Mouse (Mus musculus): ENCODE data around the gene Fnbp1. TPM values are rescaled to one million over a fixed set of nuclear protein-coding genes. Genes with fewer than 3 reads are reported as not detected.

Fnbp1 gene
- polyA plus RNA-seq, 1 experiment = 0.15 TPM

- peaks cover 7% of the 10 kb centered on the region for H3K36me3 ChIP-seq (ENCODE audit: control insufficient read depth)
Measured at GRCm38 (mm10) chr2:31043856-31044255, 98.0 kb downstream of the Fnbp1 start.

GRCm38 (mm10) chr2:31042881-31043280 is 98.9 kb downstream of the Fnbp1 start:
- peaks cover 4% of the 10 kb centered on the region for H3K9me3 ChIP-seq (ENCODE audit: control insufficient read depth, low read length)
- H3K4me1 ChIP-seq (ENCODE audit: control insufficient read depth) = peaks cover under 1% of the 10 kb centered on the region; the same call in 1 of the 2 replicates
- no peaks in the 10 kb centered on the region for H3K27me3 ChIP-seq (ENCODE audit: control insufficient read depth)
- peaks cover 7% of the 10 kb centered on the region for H3K36me3 ChIP-seq (ENCODE audit: control insufficient read depth)
- H3K4me3 ChIP-seq (replicated peaks) = no peak overlapping the region
- TF ChIP-seq TAL1 (IDR thresholded peaks at IDR 0.05; ENCODE audit: low read length) (no peak), GATA1 (IDR thresholded peaks at IDR 0.05; ENCODE audit: low read length) (no peak)

More at GRCm38 (mm10) chr2:31043856-31044255, 98.0 kb downstream of the Fnbp1 start:
- Histone ChIP-seq H3K4me1 (ENCODE audit: control insufficient read depth) (peaks cover 6% of the 10 kb centered on the region), H3K9me3 (ENCODE audit: control insufficient read depth, low read length) (peaks cover 4% of the 10 kb centered on the region), H3K4me3 (replicated peaks) (no peak overlapping the region), H3K27me3 (ENCODE audit: control insufficient read depth) (no peaks in the 10 kb centered on the region)
- no peak for TF ChIP-seq TAL1 (IDR thresholded peaks at IDR 0.05; ENCODE audit: low read length)
- TF ChIP-seq GATA1 (IDR thresholded peaks at IDR 0.05; ENCODE audit: low read length) = no peak

DNA sequence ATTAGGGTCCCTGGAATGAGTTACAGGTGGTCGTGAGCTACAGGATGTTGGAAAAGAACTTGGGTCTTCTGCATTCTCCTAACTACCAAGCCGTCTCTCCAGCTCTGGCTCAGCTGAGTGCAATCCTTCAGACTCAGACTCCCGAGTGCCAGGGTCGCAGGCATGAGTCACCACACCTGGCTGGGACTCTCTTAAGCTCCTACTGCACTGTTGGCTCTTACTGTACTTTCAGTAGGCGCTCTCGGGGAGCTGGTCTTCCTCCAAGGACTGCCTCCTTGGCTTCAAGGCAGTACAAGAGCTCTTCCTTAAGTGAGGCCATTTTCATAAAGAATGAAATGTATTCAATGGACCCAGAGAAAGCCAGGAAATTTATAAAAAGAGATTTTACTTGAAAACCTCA is 100.4 kb downstream of the Fnbp1 start:
- no peak for TF ChIP-seq GATA1 (IDR thresholded peaks at IDR 0.05; ENCODE audit: low read length)
- no peak for TF ChIP-seq TAL1 (IDR thresholded peaks at IDR 0.05; ENCODE audit: low read length)
- H3K36me3 ChIP-seq (ENCODE audit: control insufficient read depth) = peaks cover 8% of the 10 kb centered on the region
- H3K4me1 ChIP-seq (ENCODE audit: control insufficient read depth) = no peaks in the 10 kb centered on the region
- H3K9me3 ChIP-seq (ENCODE audit: control insufficient read depth, low read length) = peaks cover 4% of the 10 kb centered on the region
- no peaks in the 10 kb centered on the region for H3K27me3 ChIP-seq (ENCODE audit: control insufficient read depth)
- no peak overlapping the region for H3K4me3 ChIP-seq (replicated peaks)

DNA sequence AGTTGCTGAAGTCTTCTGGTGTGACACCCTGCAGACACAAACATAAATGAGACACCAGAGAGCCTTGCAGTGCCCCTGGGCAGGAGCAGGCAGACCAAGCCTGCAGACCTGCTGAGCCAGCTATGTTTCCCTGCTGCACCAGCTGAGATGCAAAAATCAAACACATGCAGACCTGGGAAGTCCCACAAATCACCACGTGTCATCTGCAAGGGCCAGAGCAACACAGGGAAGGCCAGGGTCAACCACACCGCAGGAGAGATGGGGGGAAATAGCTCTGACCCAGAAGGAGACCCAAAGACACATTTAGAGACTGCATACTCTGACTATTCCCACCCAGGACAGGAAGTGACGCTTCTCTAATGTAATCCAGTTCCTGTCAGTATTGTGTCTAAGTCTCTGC is 101.3 kb downstream of the Fnbp1 start:
- Histone ChIP-seq H3K4me3 (replicated peaks) (no peak overlapping the region), H3K9me3 (ENCODE audit: control insufficient read depth, low read length) (peaks cover 4% of the 10 kb centered on the region), H3K4me1 (ENCODE audit: control insufficient read depth) (no peaks in the 10 kb centered on the region), H3K36me3 (ENCODE audit: control insufficient read depth) (peaks cover 12% of the 10 kb centered on the region), H3K27me3 (ENCODE audit: control insufficient read depth) (no peaks in the 10 kb centered on the region)
- TF ChIP-seq TAL1 (IDR thresholded peaks at IDR 0.05; ENCODE audit: low read length) = no peak
- TF ChIP-seq GATA1 (IDR thresholded peaks at IDR 0.05; ENCODE audit: low read length) = no peak

GRCm38 (mm10) chr2:31040043-31040442 is 101.8 kb downstream of the Fnbp1 start:
- no peaks in the 10 kb centered on the region for H3K27me3 ChIP-seq (ENCODE audit: control insufficient read depth)
- peaks cover 14% of the 10 kb centered on the region for H3K36me3 ChIP-seq (ENCODE audit: control insufficient read depth)
- no peak for TF ChIP-seq TAL1 (IDR thresholded peaks at IDR 0.05; ENCODE audit: low read length)
- no peak for TF ChIP-seq GATA1 (IDR thresholded peaks at IDR 0.05; ENCODE audit: low read length)
- H3K4me1 ChIP-seq (ENCODE audit: control insufficient read depth) = no peaks in the 10 kb centered on the region
- no peak overlapping the region for H3K4me3 ChIP-seq (replicated peaks)
- peaks cover 8% of the 10 kb centered on the region for H3K9me3 ChIP-seq (ENCODE audit: control insufficient read depth, low read length)

GRCm38 (mm10) chr2:31036811-31037210 is 105.0 kb downstream of the Fnbp1 start:
- no peak overlapping the region for H3K4me3 ChIP-seq (replicated peaks)
- peaks cover 28% of the 10 kb centered on the region for H3K36me3 ChIP-seq (ENCODE audit: control insufficient read depth)
- H3K9me3 ChIP-seq (ENCODE audit: control insufficient read depth, low read length) = peaks cover 11% of the 10 kb centered on the region
- H3K4me1 ChIP-seq (ENCODE audit: control insufficient read depth) = peaks cover 6% of the 10 kb centered on the region
- H3K27me3 ChIP-seq (ENCODE audit: control insufficient read depth) = no peaks in the 10 kb centered on the region
- TF ChIP-seq TAL1 (IDR thresholded peaks at IDR 0.05; ENCODE audit: low read length) (no peak), GATA1 (IDR thresholded peaks at IDR 0.05; ENCODE audit: low read length) (no peak)

DNA sequence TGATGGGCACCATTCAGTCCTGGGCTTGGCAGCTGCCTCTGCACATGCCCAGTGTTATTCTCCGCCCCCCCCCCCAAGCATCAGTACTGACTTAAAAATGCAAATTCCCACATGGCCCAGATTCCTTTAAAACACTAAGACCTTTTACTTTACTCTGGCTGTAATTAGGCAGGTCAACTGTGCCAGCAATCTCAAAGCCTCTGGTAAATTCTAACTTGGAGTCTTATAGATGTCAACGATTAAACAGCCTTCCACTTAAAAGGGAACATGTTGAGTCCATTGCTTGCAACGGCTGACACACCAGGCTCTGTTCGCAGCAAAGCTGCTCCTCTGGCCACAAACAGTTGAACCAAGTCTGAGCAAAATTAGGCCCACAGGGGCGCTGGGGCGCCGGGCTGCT is 109.8 kb downstream of the Fnbp1 start:
- H3K36me3 ChIP-seq (ENCODE audit: control insufficient read depth) = peaks cover 23% of the 10 kb centered on the region
- no peak for TF ChIP-seq TAL1 (IDR thresholded peaks at IDR 0.05; ENCODE audit: low read length)
- no peak for TF ChIP-seq GATA1 (IDR thresholded peaks at IDR 0.05; ENCODE audit: low read length)
- peaks cover 8% of the 10 kb centered on the region for H3K9me3 ChIP-seq (ENCODE audit: control insufficient read depth, low read length)
- H3K4me1 ChIP-seq (ENCODE audit: control insufficient read depth) = peaks cover 8% of the 10 kb centered on the region
- H3K27me3 ChIP-seq (ENCODE audit: control insufficient read depth) = no peaks in the 10 kb centered on the region
- no peak overlapping the region for H3K4me3 ChIP-seq (replicated peaks)

GRCm38 (mm10) chr2:31026642-31027041 is 115.2 kb downstream of the Fnbp1 start:
- Histone ChIP-seq H3K27me3 (ENCODE audit: control insufficient read depth) (no peaks in the 10 kb centered on the region), H3K9me3 (ENCODE audit: control insufficient read depth, low read length) (no peaks in the 10 kb centered on the region), H3K4me1 (ENCODE audit: control insufficient read depth) (peaks cover 3% of the 10 kb centered on the region; the same call in 1 of the 2 replicates), H3K36me3 (ENCODE audit: control insufficient read depth) (peaks cover 1% of the 10 kb centered on the region; the same call in 1 of the 2 replicates), H3K4me3 (replicated peaks) (no peak overlapping the region)
- TF ChIP-seq TAL1 (IDR thresholded peaks at IDR 0.05; ENCODE audit: low read length) (no peak), GATA1 (IDR thresholded peaks at IDR 0.05; ENCODE audit: low read length) (no peak)

- Histone ChIP-seq H3K27me3 (ENCODE audit: control insufficient read depth) (no peaks in the 10 kb centered on the region), H3K9me3 (ENCODE audit: control insufficient read depth, low read length) (no peaks in the 10 kb centered on the region), H3K4me1 (ENCODE audit: control insufficient read depth) (peaks cover 3% of the 10 kb centered on the region; the same call in 1 of the 2 replicates), H3K36me3 (ENCODE audit: control insufficient read depth) (peaks cover 13% of the 10 kb centered on the region), H3K4me3 (replicated peaks) (no peak overlapping the region)
- TF ChIP-seq GATA1 (IDR thresholded peaks at IDR 0.05; ENCODE audit: low read length) (no peak), TAL1 (IDR thresholded peaks at IDR 0.05; ENCODE audit: low read length) (no peak)
Measured at GRCm38 (mm10) chr2:31025458-31025857, 116.3 kb downstream of the Fnbp1 start.

Measured in erythroblast, embryonic 14.5 days (primary cell).